Mouse (Mus musculus) spleen, adult 2 months (tissue): ENCODE measurements at regions not wholly inside any gene's neighbourhood (a gene's known extent, or its start where the extent isn't known, plus 50 kb on each side); places are given as distances from the start of the nearest gene placed in this dataset.

Experiments used
- DNase-seq, 2 experiments: peaks; one replicate each; pipeline versions ENCODE4 v3.0.0 to v3.0.0-alpha.2; 2012 to 2021; ENCODE audit warnings: low spot score in 2 of 2, low read depth in 1 of 2
- H3K27ac ChIP-seq: fragments of 200-500 bp; 2 replicates; pipeline ENCODE4 v1.5.1; 2012; ENCODE audit warnings: low read length, inconsistent platforms; ENCODE audit not compliant: insufficient read depth
- H3K27me3 ChIP-seq: fragments of 200-500 bp; 2 replicates; pipeline ENCODE4 v1.6.1; 2012; ENCODE audit warnings: mild to moderate bottlenecking, moderate library complexity, low read length, inconsistent platforms; ENCODE audit not compliant: control insufficient read depth, insufficient read depth
- H3K36me3 ChIP-seq: fragments of 200-500 bp; 2 replicates; pipeline ENCODE4 v1.6.1; 2012; ENCODE audit warnings: mild to moderate bottlenecking, low read length, inconsistent platforms; ENCODE audit not compliant: control insufficient read depth, insufficient read depth
- H3K4me1 ChIP-seq: fragments of 200-500 bp; 2 replicates; pipeline ENCODE4 v1.6.1; 2011; ENCODE audit warnings: inconsistent platforms; ENCODE audit not compliant: control insufficient read depth, insufficient read depth, insufficient read length
- H3K4me3 ChIP-seq: fragments of 200-500 bp; 2 replicates; pipeline ENCODE4 v1.5.1; 2011; ENCODE audit warnings: mild to moderate bottlenecking, inconsistent platforms; ENCODE audit not compliant: insufficient read depth, insufficient read length; ENCODE audit errors: extremely low read depth
- CTCF ChIP-seq: fragments of 200-500 bp; IDR thresholded peaks from 2 replicates; pipeline ENCODE4 v1.5.1; 2011; ENCODE audit warnings: mild to moderate bottlenecking, inconsistent platforms; ENCODE audit not compliant: insufficient read depth, insufficient read length, insufficient replicate concordance; ENCODE audit errors: extremely low read depth
- POLR2A ChIP-seq: fragments of 200-500 bp; IDR thresholded peaks from 2 replicates; pipeline ENCODE4 v1.6.1; 2011; ENCODE audit warnings: low read depth, low read length, inconsistent platforms
- WGBS: fragments of 180-500 bp; shearing (Covaris S2); methylation state at CpG from one replicate; pipeline ENCODE4 v1.1.7; 2018; 5-methylcytosine and 5-hydroxymethylcytosine counted together

DNA sequence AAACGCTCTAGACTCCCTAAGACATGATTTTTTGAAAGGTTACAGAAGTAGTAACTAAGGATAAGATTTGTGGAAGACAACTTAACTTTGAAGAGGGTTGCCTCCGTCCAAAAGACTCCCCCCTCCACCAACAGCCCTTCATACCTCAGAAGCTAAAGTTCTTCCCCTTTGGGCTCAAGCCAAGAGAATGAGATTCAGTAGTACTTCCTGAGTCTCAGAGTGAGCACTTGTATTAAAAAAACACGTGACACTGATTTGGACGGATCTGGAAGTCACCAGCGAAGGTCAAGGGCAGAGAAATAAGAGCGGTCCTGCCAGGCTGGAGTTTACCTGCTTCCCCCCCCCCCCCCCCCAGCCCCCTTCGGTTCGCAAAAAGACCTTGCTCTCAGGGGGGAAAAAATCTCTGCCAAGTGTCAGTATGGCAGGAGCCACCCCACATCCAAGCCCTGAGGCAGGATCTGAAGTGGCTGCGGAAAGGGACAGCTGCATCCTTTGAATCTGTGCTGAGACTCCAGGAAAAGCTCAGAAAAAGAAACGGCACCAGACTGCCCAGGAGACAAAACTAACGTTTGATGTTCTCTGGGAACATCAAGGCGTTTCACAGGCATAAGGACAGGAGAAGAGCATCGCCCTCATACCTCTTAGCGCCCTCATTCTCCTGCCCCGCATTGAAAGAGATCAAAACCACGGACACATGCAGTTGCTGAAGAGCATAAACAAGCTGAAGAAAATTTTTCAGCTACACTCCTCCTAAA, 341.2 kb upstream of the Atp2b1 start:
- no peaks in the 10 kb centered on the region for H3K27me3 ChIP-seq
- WGBS: 51% methylated on average over 16 of the region's 16 CpGs
- DNase-seq: no peak
- no peak for TF ChIP-seq POLR2A
- TF ChIP-seq CTCF: no peak
- H3K4me1 ChIP-seq: no peaks in the 10 kb centered on the region
- H3K36me3 ChIP-seq: no peaks in the 10 kb centered on the region
- no peak overlapping the region for H3K27ac ChIP-seq
- H3K4me3 ChIP-seq: no peak overlapping the region

DNA sequence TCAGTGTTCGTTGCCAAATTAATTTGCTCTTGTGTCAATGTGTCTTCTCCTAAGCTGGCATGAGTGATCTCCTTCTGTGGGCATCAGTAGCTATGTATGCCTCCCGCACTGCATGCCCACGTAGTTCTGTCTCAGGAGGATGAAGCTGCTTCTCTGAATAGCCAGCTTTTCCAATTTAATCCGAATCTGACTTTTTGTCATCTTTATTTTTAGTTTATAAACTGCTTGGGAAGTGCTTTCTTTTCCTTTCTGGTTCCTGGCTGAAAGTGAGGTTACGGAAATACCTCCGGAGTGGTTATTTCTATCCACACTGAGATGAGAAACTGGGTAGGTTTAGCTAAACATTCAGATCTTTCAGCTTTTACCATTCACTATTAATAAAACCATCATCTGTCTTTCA, 337.2 kb upstream of the Atp2b1 start:
- TF ChIP-seq POLR2A (no peak), CTCF (no peak)
- H3K4me1 ChIP-seq: no peaks in the 10 kb centered on the region
- H3K27ac ChIP-seq: no peak overlapping the region
- 87% methylated on average over 6 of the region's 6 CpGs for WGBS
- H3K36me3 ChIP-seq: no peaks in the 10 kb centered on the region
- no peak overlapping the region for H3K4me3 ChIP-seq
- no peaks in the 10 kb centered on the region for H3K27me3 ChIP-seq
- no peak for DNase-seq

DNA sequence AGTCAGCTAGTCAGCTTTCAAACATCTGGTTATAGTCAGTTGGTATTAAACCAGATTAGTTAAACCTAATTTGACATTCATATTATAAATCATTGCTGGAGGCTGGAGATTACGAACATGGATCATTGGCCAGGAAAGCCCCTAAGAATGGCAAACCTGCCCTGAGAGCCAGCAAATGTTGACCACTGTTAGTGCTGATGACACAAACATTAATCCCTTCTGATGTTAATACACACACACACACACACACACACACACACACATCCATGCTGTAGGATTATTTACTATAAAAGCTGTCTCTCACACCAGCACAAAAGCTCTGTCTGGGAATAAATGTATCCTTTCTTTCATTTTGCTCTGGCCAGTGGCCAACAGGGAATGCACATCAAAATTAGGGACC, 329.4 kb upstream of the Atp2b1 start:
- Histone ChIP-seq H3K27me3 (no peaks in the 10 kb centered on the region), H3K4me1 (no peaks in the 10 kb centered on the region), H3K27ac (no peak overlapping the region), H3K4me3 (no peak overlapping the region), H3K36me3 (no peaks in the 10 kb centered on the region)
- DNase-seq: no peak
- TF ChIP-seq POLR2A (no peak), CTCF (no peak)
- WGBS: 93% methylated on average over 1 of the region's 1 CpGs

DNA sequence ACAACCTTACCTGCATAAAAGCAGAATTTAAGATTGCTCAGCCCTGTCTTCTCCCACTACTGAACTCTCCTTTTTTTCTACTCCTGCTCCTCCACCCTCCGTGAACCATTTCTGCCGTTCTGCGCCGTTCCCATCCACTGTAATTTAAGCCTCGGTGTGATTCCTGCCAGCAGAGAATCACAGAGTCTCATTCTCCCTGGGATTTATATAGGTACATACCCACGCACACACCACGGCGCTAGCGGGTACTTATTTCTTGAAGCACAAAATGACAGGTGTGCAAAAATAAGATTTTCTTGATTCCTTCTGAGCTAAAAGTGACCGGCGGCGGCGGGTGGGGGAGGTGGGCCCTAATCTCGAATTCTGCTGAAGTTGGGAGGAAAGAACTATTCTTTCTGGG, 324.5 kb upstream of the Atp2b1 start:
- H3K4me3 ChIP-seq: no peak overlapping the region
- 93% methylated on average over 14 of the region's 14 CpGs for WGBS
- H3K4me1 ChIP-seq: no peaks in the 10 kb centered on the region
- DNase-seq: no peak
- TF ChIP-seq POLR2A: no peak
- TF ChIP-seq CTCF: no peak
- no peaks in the 10 kb centered on the region for H3K36me3 ChIP-seq
- H3K27me3 ChIP-seq: no peaks in the 10 kb centered on the region
- H3K27ac ChIP-seq: no peak overlapping the region

DNA sequence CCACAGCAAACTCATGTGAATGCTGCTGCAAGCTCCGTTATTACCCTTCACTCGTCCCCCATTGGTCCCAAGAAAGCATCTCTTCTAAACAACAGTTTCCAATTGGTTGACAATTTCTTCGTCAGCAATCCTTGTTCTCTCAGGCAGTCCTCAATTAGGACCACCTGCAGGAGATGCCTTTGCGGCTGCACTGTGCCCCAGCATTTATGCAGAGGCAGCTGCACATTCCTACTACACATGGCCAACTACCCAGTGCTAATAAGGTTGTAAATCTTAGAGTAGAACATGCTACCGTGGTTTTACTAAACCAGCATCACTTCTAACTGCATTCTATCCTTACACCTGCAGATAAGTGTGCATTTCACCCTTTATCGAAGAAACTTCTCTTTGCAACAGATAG, 322.1 kb upstream of the Atp2b1 start:
- no peaks in the 10 kb centered on the region for H3K4me1 ChIP-seq

DNA sequence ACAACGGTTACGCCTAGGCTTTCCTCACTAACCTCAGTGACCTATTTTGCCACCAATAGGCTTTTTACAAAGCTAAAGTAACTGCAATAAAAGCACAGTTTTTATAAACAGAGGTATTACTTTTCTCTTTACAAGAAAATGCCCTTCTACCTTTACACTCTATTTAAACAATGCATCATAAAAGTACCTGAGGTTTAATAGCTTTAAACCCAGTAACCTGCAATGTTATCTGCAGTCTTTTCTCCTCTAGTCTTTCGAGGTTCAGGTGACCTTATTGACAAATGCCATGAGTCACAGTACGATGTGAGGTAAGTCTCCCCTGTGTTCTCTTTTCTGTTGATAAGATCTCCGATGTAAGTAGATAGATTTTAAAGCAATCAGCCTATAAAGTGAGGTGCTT, 320.3 kb upstream of the Atp2b1 start:
- no peak for DNase-seq
- no peak overlapping the region for H3K4me3 ChIP-seq
- no peak overlapping the region for H3K27ac ChIP-seq
- H3K27me3 ChIP-seq: no peaks in the 10 kb centered on the region
- WGBS: 89% methylated on average over 5 of the region's 5 CpGs
- no peaks in the 10 kb centered on the region for H3K36me3 ChIP-seq
- no peaks in the 10 kb centered on the region for H3K4me1 ChIP-seq
- TF ChIP-seq CTCF (no peak), POLR2A (no peak)

More for the DNA sequence above, 322.1 kb upstream of the Atp2b1 start:
- Histone ChIP-seq H3K27me3 (no peaks in the 10 kb centered on the region), H3K27ac (no peak overlapping the region), H3K36me3 (no peaks in the 10 kb centered on the region), H3K4me3 (no peak overlapping the region)
- TF ChIP-seq POLR2A (no peak), CTCF (no peak)
- WGBS: 84% methylated on average over 6 of the region's 6 CpGs
- DNase-seq: no peak

DNA sequence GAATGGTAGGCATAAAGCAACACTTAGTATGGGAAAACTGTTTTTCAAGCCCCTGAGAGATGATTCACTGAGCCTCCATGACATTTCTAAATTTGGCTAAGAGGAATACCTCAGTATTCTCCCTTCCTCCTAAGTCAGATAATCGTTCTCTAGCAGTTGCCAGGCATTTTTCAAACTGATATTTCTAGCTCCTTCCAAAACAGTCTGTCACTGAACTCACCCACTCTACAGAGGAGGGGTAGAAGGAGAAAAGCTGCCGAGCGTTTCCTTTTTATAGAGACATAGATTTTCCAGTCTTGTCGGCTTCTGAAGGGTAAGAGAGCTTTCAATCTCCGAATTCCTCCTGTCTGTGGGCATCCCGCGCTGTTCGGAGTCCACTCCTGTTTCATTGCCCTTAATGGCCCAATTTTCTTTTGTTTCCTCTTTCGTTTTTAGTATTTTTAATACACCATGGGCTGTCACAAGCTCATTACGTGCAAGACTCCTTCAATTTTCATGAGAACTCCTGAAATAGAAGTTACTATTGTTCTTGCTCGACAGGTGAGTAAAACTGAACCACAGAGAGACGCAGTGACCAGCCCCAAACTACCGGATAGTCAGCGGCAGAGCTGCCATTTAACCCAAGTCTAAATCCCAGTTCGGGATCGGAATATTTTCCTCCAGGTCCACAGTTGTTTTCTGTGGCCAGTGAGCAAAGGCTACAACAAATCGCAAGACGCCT, 305.8 kb upstream of the Atp2b1 start:
- TF ChIP-seq POLR2A (no peak), CTCF (no peak)
- Histone ChIP-seq H3K27ac (no peak overlapping the region), H3K4me1 (no peaks in the 10 kb centered on the region), H3K27me3 (no peaks in the 10 kb centered on the region), H3K4me3 (no peak overlapping the region), H3K36me3 (no peaks in the 10 kb centered on the region)
- 87% methylated on average over 18 of the region's 18 CpGs for WGBS
- no peak for DNase-seq
